Mouse (Mus musculus) stomach, embryonic 16.5 days (tissue): Measurements from ENCODE around the gene Kcnj10. TPM values are rescaled to one million over a fixed set of nuclear protein-coding genes. Genes with fewer than 3 reads are reported as not detected.
A peak's percentile ranks its signal among the peaks of the same experiment; 100 is the strongest.

ENCODE experiments used
- ATAC-seq: fragments of 200-750 bp; cut with Nextera tagmentation; 2 replicates; pipeline ENCODE4 v1.8.0; 2017; ENCODE audit warnings: moderate number of reproducible peaks, moderate TSS enrichment; ENCODE audit not compliant: insufficient read depth, low FRiP score
- H3K27ac ChIP-seq: fragments of 300-500 bp; sonication (generic); 2 replicates; pipeline ENCODE4 v1.5.1; 2014; ENCODE audit warnings: low read length
- H3K27me3 ChIP-seq: fragments of 300-500 bp; sonication (generic); 2 replicates; pipeline ENCODE4 v1.6.1; 2014; ENCODE audit warnings: low read length, control low read depth, mixed read lengths; ENCODE audit not compliant: control insufficient read depth, insufficient read depth
- H3K36me3 ChIP-seq: fragments of 300-500 bp; sonication (generic); 2 replicates; pipeline ENCODE4 v1.6.1; 2014; ENCODE audit warnings: low read length; ENCODE audit not compliant: control insufficient read depth, insufficient read depth
- H3K4me1 ChIP-seq: fragments of 300-500 bp; sonication (generic); 2 replicates; pipeline ENCODE4 v1.6.1; 2014; ENCODE audit warnings: low read length, control low read depth, mixed read lengths; ENCODE audit not compliant: control insufficient read depth, insufficient read depth
- H3K4me2 ChIP-seq: fragments of 300-500 bp; sonication (generic); 2 replicates; pipeline ENCODE4 v1.6.1; 2014; ENCODE audit warnings: low read depth, low read length, mixed read lengths
- H3K4me3 ChIP-seq: fragments of 300-500 bp; sonication (generic); replicated peaks from 2 replicates; pipeline ENCODE4 v1.5.1; 2014; ENCODE audit warnings: mild to moderate bottlenecking, low read length
- H3K9ac ChIP-seq: fragments of 300-500 bp; sonication (generic); 2 replicates; pipeline ENCODE4 v1.6.1; 2014; ENCODE audit warnings: low read length
- H3K9me3 ChIP-seq: fragments of 300-500 bp; sonication (generic); replicated peaks from 2 replicates; pipeline ENCODE4 v1.6.1; 2016; ENCODE audit warnings: low read length, control low read depth; ENCODE audit not compliant: control insufficient read depth
- WGBS: fragments of 180-500 bp; shearing (Covaris S2); extraction: QIAGEN DNeasy Blood & Tissue Kit; methylation state at CpG from one replicate; pipeline ENCODE4 v1.1.7; 2014; 5-methylcytosine and 5-hydroxymethylcytosine counted together
- polyA plus RNA-seq: library from polyadenylated mRNA; unstranded; fragments of >200 nt; fragmentation: Nextera tagmentation; extraction: Ambion mirVana; gene quantifications from 2 replicates; pipeline ENCODE4 v1.2.1, GENCODE M21; 2015

Kcnj10 gene
- polyA plus RNA-seq, 1 experiment from 2014 or later = 0.19 TPM

DNA sequence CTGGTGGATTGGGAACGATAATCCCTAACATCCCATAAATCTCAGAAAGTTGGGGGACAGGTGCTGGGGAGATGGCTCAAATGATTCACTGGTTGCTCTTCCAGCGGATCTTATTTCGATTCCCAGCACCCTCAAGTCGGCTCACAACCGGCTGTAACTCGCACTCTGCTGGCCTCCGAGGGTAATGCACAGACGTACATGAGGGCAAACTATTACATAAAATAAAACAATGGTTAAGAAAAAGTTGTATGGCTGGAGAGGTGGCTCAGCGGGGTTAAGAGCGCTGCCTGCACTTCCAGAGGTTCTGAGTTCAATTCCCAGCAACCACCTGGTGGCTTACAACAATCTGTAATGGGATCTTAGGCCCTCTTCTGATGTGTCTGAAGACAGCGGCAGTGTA, 14.3 kb upstream of the Kcnj10 start:
- H3K4me1 ChIP-seq = 0 out of 2 replicates have a peak, but pooled peaks cover 7% of the 10 kb centered on the region
- no peaks in the 10 kb centered on the region for H3K9me3 ChIP-seq
- H3K27me3 ChIP-seq = peaks cover 48% of the 10 kb centered on the region
- H3K9ac ChIP-seq = peak overlapping the region; percentile 62; the same call in 1 of the 2 replicates
- WGBS = 50% methylated on average over 11 of the region's 11 CpGs
- peak overlapping the region; percentile 46 for H3K4me3 ChIP-seq
- no peak overlapping the region for H3K27ac ChIP-seq
- no peaks in the 10 kb centered on the region for H3K36me3 ChIP-seq
- ATAC-seq = no peak
- H3K4me2 ChIP-seq = peak overlapping the region; percentile 83

DNA sequence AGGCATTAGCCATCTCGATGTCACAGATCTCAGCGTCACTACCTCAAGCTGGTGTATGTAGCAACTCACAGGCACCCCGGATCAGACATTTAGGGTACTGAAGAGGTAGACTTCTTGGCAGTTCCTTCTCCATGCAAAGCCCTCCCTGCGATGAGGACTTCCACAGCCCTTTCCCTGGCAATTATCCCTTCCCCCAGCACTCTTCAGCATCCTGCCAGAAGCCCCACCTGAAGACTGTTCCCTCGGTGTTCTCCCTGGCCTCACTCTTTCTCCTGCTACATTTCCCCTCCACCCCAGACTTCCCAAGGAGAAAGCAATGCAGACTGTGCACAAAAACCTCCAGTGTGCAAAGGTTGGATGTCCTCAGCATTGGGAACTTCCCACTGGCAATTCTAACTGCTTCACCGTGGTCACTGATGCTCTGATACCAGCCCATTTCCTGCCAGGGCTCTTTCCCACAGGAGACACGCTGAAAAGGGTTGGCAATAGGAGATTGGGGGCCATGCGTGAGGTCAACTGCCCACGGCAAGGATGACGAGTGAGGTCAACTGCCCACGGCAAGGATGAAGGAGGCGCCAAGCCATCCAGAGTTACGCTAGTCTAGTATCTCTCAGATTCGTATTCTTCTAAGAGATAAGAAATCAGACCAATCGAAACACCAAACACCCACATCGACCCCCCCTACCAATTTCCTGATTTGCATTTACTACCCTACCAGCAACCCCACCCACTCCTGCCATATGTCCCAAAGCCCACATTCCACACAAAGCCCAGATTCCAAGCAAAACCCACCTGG, 13.6 kb upstream of the Kcnj10 start:
- Histone ChIP-seq H3K9ac (no peak overlapping the region), H3K27ac (no peak overlapping the region), H3K4me1 (0 out of 2 replicates have a peak, but pooled peaks cover 7% of the 10 kb centered on the region), H3K36me3 (no peaks in the 10 kb centered on the region), H3K9me3 (no peaks in the 10 kb centered on the region), H3K4me3 (no peak overlapping the region), H3K4me2 (no peak overlapping the region), H3K27me3 (peaks cover 48% of the 10 kb centered on the region)
- 80% methylated on average over 16 of the region's 16 CpGs for WGBS
- no peak for ATAC-seq

DNA sequence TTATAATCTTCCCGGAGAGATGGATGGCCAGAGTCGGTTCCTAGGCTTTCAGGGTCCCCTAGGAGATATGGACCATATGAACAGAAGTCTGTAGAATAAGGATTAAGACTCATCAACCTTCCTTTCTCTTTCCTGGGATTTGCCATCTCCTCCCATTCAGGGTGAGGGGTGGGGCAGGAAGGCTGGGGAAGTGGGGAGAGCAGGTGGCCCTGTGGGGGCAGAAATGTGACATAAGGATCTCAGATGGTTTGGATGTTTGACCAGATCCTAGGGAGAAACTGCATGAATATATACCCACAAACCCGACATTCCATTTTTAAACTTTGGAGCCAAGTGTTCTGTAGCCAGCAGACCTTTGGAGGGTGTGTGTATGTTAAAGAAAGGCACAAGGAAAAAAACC, 13.0 kb upstream of the Kcnj10 start:
- Histone ChIP-seq H3K9ac (no peak overlapping the region), H3K4me2 (no peak overlapping the region), H3K27ac (no peak overlapping the region), H3K4me1 (0 out of 2 replicates have a peak, but pooled peaks cover 7% of the 10 kb centered on the region), H3K9me3 (no peaks in the 10 kb centered on the region), H3K36me3 (no peaks in the 10 kb centered on the region), H3K27me3 (peaks cover 48% of the 10 kb centered on the region), H3K4me3 (no peak overlapping the region)
- WGBS = 80% methylated on average over 3 of the region's 3 CpGs
- ATAC-seq = no peak

DNA sequence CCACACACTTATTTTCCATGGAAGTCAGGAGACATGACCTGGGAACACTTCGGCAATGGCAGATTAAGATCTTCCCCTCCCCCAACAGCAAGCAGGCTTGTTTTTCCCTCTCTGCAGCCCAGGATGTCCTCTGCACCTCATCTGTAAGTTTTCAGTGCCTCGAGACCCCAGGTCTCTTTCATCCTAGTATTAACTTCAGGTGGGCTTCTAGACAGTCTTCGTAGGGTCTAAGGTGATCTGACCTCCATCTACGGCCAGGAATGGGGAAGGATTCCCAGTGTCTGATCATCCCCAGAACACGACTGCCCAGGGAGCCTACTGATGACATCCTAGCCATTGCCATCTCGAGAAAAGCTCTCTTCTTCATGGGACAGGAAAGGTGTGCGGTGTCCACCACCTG, 12.5 kb upstream of the Kcnj10 start:
- no peak overlapping the region for H3K27ac ChIP-seq
- H3K4me2 ChIP-seq = no peak overlapping the region
- no peak overlapping the region for H3K9ac ChIP-seq
- H3K36me3 ChIP-seq = no peaks in the 10 kb centered on the region
- H3K27me3 ChIP-seq = peaks cover 49% of the 10 kb centered on the region
- 70% methylated on average over 7 of the region's 7 CpGs for WGBS
- H3K4me1 ChIP-seq = 0 out of 2 replicates have a peak, but pooled peaks cover 7% of the 10 kb centered on the region
- no peak for ATAC-seq
- no peak overlapping the region for H3K4me3 ChIP-seq
- H3K9me3 ChIP-seq = no peaks in the 10 kb centered on the region

DNA sequence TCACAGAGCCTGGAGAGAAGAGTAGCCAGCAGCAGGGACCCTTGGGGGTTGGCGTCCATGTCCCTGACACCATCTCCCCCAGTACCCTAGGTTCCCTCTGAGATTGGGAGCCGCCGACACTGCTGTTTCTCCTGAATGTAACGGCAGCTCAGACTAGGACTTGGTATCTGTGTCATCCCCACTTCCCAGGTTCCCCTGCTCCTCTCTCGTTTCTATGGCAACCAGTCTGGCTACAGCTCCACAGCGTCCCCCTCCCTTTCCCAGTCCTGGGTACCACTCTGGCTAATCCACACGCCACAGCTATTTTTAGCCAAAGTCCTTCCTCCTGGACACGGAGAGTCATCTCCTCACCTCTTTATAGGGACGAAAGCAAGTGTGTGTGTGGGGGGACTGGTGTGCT, 11.9 kb upstream of the Kcnj10 start, which contains the start of gene Kcnj9:
TSS of gene Kcnj9 (minus strand) at position 188 of the 400 bp plus-strand sequence.
- Histone ChIP-seq H3K9me3 (no peaks in the 10 kb centered on the region), H3K27me3 (peaks cover 53% of the 10 kb centered on the region), H3K27ac (no peak within 1 kb of the TSS), H3K4me1 (0 out of 2 replicates have a peak, but pooled peaks cover 7% of the 10 kb centered on the region), H3K9ac (no peak within 1 kb of the TSS), H3K4me2 (no peak within 1 kb of the TSS), H3K4me3 (no peak within 1 kb of the TSS), H3K36me3 (no peaks in the 10 kb centered on the region)
- WGBS = 20% methylated on average over 9 of the region's 9 CpGs
- ATAC-seq = no peak

DNA sequence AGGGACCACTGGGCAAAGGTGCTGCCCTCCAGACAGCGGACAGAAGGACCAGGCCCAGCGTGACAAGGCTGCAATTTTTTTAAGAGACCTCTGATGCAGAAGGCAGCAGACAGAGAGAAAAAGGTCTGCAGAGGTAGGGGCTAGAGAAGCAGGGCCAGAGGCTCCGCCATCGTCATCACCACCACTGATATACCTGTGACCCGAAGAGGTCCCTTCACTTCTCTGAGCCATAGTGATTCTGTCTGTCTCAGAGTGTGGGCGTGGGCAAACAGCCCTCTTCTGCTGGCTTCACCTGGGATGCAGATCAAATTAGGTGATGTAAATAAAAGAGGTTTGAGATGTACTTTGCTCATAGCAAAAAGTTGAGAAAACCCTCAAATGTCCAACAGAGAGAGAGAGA, 11.4 kb upstream of the Kcnj10 start:
- Histone ChIP-seq H3K27me3 (peaks cover 53% of the 10 kb centered on the region), H3K36me3 (no peaks in the 10 kb centered on the region), H3K9me3 (no peaks in the 10 kb centered on the region), H3K4me2 (no peak overlapping the region), H3K4me1 (0 out of 2 replicates have a peak, but pooled peaks cover 7% of the 10 kb centered on the region), H3K27ac (no peak overlapping the region), H3K4me3 (no peak overlapping the region), H3K9ac (no peak overlapping the region)
- no peak for ATAC-seq
- 64% methylated on average over 6 of the region's 6 CpGs for WGBS

DNA sequence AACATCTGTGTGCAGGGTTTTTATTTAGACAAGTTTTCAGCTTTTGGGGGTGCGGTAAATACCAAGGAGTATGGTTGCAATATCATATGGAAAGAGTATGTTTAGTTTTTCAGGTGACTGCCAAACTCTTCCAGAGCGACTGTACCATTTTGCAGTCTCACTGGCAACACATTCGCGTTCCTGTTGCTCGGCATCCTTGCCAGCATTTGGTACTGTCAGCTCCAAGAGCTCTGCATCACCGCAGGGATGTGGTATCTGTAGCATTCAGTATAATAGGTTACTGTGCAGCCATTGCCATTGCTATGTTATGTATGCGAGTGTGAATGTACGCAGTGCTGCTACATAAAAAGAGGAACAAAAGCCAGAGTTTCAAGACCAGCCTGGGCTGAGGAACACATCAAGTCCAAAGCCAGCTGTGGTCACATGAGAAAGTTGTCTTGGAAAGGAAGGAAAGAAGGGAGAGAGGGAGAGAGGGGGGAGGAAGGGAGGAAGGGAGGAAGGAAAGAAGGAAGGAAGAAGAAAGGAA, 9.5 kb upstream of the Kcnj10 start:
- H3K27ac ChIP-seq = no peak overlapping the region
- H3K27me3 ChIP-seq = peaks cover 37% of the 10 kb centered on the region
- H3K4me3 ChIP-seq = no peak overlapping the region
- H3K9me3 ChIP-seq = no peaks in the 10 kb centered on the region
- no peaks in the 10 kb centered on the region for H3K36me3 ChIP-seq
- 72% methylated on average over 8 of the region's 8 CpGs for WGBS
- H3K4me2 ChIP-seq = no peak overlapping the region
- H3K9ac ChIP-seq = no peak overlapping the region
- ATAC-seq = no peak
- H3K4me1 ChIP-seq = 0 out of 2 replicates have a peak, but pooled peaks cover under 1% of the 10 kb centered on the region

DNA sequence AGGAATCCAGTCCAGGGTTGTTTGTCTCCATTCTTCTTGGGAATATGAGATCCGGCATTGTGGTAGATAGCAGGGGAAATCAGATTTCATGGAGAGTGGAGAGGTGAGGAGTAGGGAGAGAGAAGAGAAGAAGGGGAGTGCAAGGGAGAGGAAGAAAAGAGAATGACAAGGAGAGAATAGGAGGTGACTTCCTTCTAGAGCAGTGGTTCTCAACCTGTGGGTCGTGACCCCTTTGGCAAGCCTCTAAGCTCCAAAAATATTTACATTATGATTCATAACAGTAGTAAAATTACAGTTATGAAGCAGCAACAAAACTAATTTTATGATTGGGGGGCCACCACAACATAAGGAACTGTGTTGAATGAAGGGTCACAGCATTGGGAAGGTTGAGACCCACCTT, 8.1 kb upstream of the Kcnj10 start:
- peaks cover 23% of the 10 kb centered on the region for H3K27me3 ChIP-seq
- no peaks in the 10 kb centered on the region for H3K9me3 ChIP-seq
- no peak overlapping the region for H3K4me2 ChIP-seq
- H3K36me3 ChIP-seq = no peaks in the 10 kb centered on the region
- no peak for ATAC-seq
- 83% methylated on average over 2 of the region's 2 CpGs for WGBS
- no peak overlapping the region for H3K27ac ChIP-seq
- no peak overlapping the region for H3K9ac ChIP-seq
- no peak overlapping the region for H3K4me3 ChIP-seq
- no peaks in the 10 kb centered on the region for H3K4me1 ChIP-seq

DNA sequence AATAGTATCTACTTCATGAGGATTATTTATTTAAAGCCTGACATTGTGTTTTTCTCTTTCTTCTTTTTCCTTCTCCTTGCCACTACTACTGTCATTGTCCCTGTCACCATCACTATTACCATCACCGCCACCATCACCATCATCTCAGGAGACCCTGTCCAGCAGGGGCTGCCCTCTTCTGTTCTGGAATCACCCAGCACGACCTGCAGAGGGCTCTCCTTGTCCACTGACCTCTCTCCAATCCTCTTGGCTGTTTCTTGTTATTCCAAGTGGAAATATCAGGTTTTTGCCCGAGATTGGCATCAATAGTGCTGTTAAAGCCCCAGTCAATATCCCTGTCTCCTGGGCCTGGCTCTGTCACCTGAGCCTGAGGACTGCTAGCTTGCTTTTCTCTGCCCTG, 7.5 kb upstream of the Kcnj10 start:
- ATAC-seq = no peak
- Histone ChIP-seq H3K27me3 (peaks cover 20% of the 10 kb centered on the region), H3K4me2 (no peak overlapping the region), H3K27ac (no peak overlapping the region), H3K9ac (no peak overlapping the region), H3K4me1 (no peaks in the 10 kb centered on the region), H3K36me3 (no peaks in the 10 kb centered on the region), H3K4me3 (no peak overlapping the region), H3K9me3 (no peaks in the 10 kb centered on the region)
- WGBS = 14% methylated on average over 3 of the region's 3 CpGs
